Mouse (Mus musculus) stomach, postnatal 0 days (tissue): Measurements from ENCODE around the gene Hacd3. TPM values are rescaled to one million over a fixed set of nuclear protein-coding genes. Genes with fewer than 3 reads are reported as not detected.

Experiments used
- ATAC-seq: fragments of 200-750 bp; cut with Nextera tagmentation; 2 replicates; pipeline ENCODE4 v1.8.0; 2017; ENCODE audit not compliant: low FRiP score, low TSS enrichment
- DNase-seq: peaks from one replicate; pipeline ENCODE4 v3.0.0-alpha.2; 2016; ENCODE audit warnings: low spot score
- H3K27ac ChIP-seq: fragments of 300-500 bp; sonication (generic); replicated peaks from 2 replicates; pipeline ENCODE4 v1.5.1; 2014; ENCODE audit warnings: mild to moderate bottlenecking, control low read depth
- H3K27me3 ChIP-seq: fragments of 300-500 bp; sonication (generic); 2 replicates; pipeline ENCODE4 v1.6.1; 2014; ENCODE audit warnings: low read length; ENCODE audit not compliant: control insufficient read depth, insufficient read depth
- H3K36me3 ChIP-seq: fragments of 300-500 bp; sonication (generic); 2 replicates; pipeline ENCODE4 v1.6.1; 2014; ENCODE audit warnings: low read length, mixed read lengths; ENCODE audit not compliant: control insufficient read depth, insufficient read depth
- H3K4me1 ChIP-seq: fragments of 300-500 bp; sonication (generic); replicated peaks from 2 replicates; pipeline ENCODE4 v1.6.1; 2014; ENCODE audit warnings: antibody characterized with exemption; ENCODE audit not compliant: control insufficient read depth, insufficient read depth
- H3K4me2 ChIP-seq: fragments of 300-500 bp; sonication (generic); replicated peaks from 2 replicates; pipeline ENCODE4 v1.6.1; 2014; ENCODE audit warnings: low read depth, mild to moderate bottlenecking, control low read depth, moderate library complexity
- H3K4me3 ChIP-seq: fragments of 300-500 bp; sonication (generic); 2 replicates; pipeline ENCODE4 v1.5.1; 2014; ENCODE audit warnings: low read depth, low read length, control low read depth
- H3K9ac ChIP-seq: fragments of 300-500 bp; sonication (generic); 2 replicates; pipeline ENCODE4 v1.6.1; 2014; ENCODE audit warnings: mild to moderate bottlenecking, low read length, control low read depth, mixed read lengths
- H3K9me3 ChIP-seq: fragments of 300-500 bp; sonication (generic); 2 replicates; pipeline ENCODE4 v1.6.1; 2016; ENCODE audit warnings: low read length; ENCODE audit not compliant: control insufficient read depth
- CTCF ChIP-seq: IDR thresholded peaks from 2 replicates; pipeline ENCODE4 v1.5.1; 2016; ENCODE audit warnings: antibody characterized with exemption, low read depth, mild to moderate bottlenecking, moderate library complexity
- EP300 ChIP-seq: optimal IDR thresholded peaks from 2 replicates; pipeline ENCODE3; 2016; ENCODE audit warnings: antibody characterized with exemption
- WGBS: fragments of 180-500 bp; shearing (Covaris S2); extraction: QIAGEN DNeasy Blood & Tissue Kit; methylation state at CpG from one replicate; pipeline ENCODE4 v1.1.7; 2014; 5-methylcytosine and 5-hydroxymethylcytosine counted together
- microRNA-seq: library from miRNA; unstranded; fragments of <30 nt; microRNA quantifications from one replicate; pipeline ENCODE4, GENCODE M21; 2016
- polyA plus RNA-seq: library from polyadenylated mRNA; unstranded; fragments of >200 nt; fragmentation: Nextera tagmentation; extraction: Ambion mirVana; gene quantifications from 2 replicates; pipeline ENCODE4 v1.2.1, GENCODE M21; 2015

Gene Hacd3
- polyA plus RNA-seq, 1 experiment from 2014 or later, result 110 TPM

DNA sequence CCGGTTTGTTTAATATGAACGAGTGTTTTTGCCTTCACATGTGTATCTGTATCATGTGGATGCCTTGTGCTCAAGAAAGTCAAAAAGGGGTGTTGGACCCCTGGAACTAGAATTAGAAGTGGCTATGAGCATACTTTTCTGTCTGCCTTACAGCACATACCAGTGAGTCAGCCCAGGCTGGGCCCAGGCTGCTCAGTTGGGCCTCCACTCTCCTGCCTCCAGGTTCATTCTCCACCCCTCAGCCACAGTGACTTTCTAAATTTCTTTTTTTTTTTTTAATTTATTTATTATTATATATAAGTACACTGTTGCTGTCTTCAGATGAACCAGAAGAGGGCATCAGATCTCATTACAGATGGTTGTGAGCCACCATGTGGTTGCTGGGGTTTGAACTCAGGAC, 81.7 kb downstream of the Hacd3 start:
- TF ChIP-seq CTCF (no peak), EP300 (no peak)
- Histone ChIP-seq H3K4me3 (no peak overlapping the region), H3K27me3 (no peaks in the 10 kb centered on the region), H3K4me1 (no peaks in the 10 kb centered on the region), H3K4me2 (no peak overlapping the region), H3K9ac (no peak overlapping the region), H3K36me3 (no peaks in the 10 kb centered on the region), H3K9me3 (no peaks in the 10 kb centered on the region), H3K27ac (no peak overlapping the region)
- no peak for ATAC-seq
- no peak for DNase-seq
- 87% methylated on average over 2 of the region's 2 CpGs for WGBS

GRCm38 (mm10) chr9:64939281-64939680, 82.2 kb downstream of the Hacd3 start:
- Histone ChIP-seq H3K27me3 (no peaks in the 10 kb centered on the region), H3K27ac (no peak overlapping the region), H3K9me3 (no peaks in the 10 kb centered on the region), H3K9ac (no peak overlapping the region), H3K36me3 (no peaks in the 10 kb centered on the region), H3K4me1 (no peaks in the 10 kb centered on the region), H3K4me3 (no peak overlapping the region), H3K4me2 (no peak overlapping the region)
- TF ChIP-seq CTCF (no peak), EP300 (no peak)
- ATAC-seq, result no peak
- DNase-seq, result no peak
- 46% methylated on average over 4 of the region's 4 CpGs for WGBS

DNA sequence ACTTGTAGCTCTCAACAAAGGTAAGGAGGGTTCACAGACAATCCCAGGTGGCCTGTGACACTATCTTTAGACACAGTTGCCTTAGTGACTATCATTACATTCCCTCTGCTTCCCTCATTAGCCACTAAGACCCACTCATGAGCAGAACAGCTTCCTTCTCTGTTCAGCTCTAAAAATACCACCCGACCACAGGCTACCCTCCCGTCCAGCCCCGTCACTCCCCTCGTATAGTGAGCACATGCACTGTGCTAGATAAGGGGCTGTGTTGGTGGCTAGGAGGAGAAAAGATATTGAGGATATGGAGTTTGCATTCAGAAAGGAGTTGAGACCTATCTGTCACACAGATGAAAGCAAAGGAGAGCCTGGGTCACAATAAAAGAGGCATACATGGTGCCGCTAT, 83.0 kb downstream of the Hacd3 start:
- Histone ChIP-seq H3K9ac (no peak overlapping the region), H3K36me3 (no peaks in the 10 kb centered on the region), H3K4me3 (no peak overlapping the region), H3K9me3 (no peaks in the 10 kb centered on the region), H3K4me1 (no peaks in the 10 kb centered on the region), H3K27me3 (no peaks in the 10 kb centered on the region), H3K4me2 (no peak overlapping the region), H3K27ac (no peak overlapping the region)
- TF ChIP-seq CTCF (no peak), EP300 (no peak)
- ATAC-seq, result no peak
- DNase-seq, result no peak
- 76% methylated on average over 5 of the region's 5 CpGs for WGBS

DNA sequence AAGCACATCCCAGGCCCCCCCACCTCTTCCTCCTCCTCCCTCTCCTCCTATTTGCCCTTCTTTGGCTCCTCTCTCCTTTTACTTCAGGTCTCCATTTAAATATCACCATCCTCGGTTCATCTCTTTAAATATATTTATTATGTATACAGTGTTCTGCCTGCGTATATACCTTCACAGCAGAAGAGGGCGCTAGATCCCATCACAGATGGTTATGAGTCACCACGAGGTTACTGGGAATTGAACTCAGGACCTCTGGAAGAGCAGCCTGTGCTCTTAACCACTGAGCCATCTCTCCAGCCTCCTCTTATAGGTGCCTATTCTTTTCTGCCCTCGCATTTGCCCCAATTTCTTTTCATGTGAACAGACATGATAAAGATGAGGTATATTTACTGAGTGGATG, 84.0 kb downstream of the Hacd3 start:
- TF ChIP-seq EP300, result no peak
- peak; percentile 26 for TF ChIP-seq CTCF
- Histone ChIP-seq H3K9me3 (no peaks in the 10 kb centered on the region), H3K4me3 (no peak overlapping the region), H3K4me1 (no peaks in the 10 kb centered on the region), H3K36me3 (no peaks in the 10 kb centered on the region), H3K27me3 (no peaks in the 10 kb centered on the region), H3K4me2 (no peak overlapping the region), H3K27ac (no peak overlapping the region), H3K9ac (no peak overlapping the region)
- 57% methylated on average over 5 of the region's 5 CpGs for WGBS
- ATAC-seq (no peak), DNase-seq (no peak)

Small RNA genes within 50 kb of the gene (microRNA-seq; reads per million reads assigned to microRNA genes)
- not detected for gene Gm25640

Other genes starting within 250 kb of the Hacd3 start
- gene Dennd4a, start 210.4 kb downstream of the Hacd3 start, polyA plus RNA-seq, result 2.9 and 4.0 TPM in 2 replicates
- 0.01 and 0.05 TPM in 2 replicates for gene Slc24a1, start 70.1 kb downstream of the Hacd3 start, polyA plus RNA-seq
- 25.0 and 25.8 TPM in 2 replicates for gene Ints14, start 60.8 kb downstream of the Hacd3 start, polyA plus RNA-seq
- 14.9 and 16.1 TPM in 2 replicates for gene Dpp8, start 10.7 kb upstream of the Hacd3 start, polyA plus RNA-seq
- 11.1 and 12.2 TPM in 2 replicates for gene Igdcc4, start 79.8 kb upstream of the Hacd3 start, polyA plus RNA-seq
- gene Igdcc3, start 119.5 kb upstream of the Hacd3 start, polyA plus RNA-seq, result 0.32 and 0.35 TPM in 2 replicates
- gene Parp16, start 173.7 kb upstream of the Hacd3 start, polyA plus RNA-seq, result 5.0 TPM in 2 replicates
- 0.61 and 0.79 TPM in 2 replicates for gene Cilp, start 243.5 kb upstream of the Hacd3 start, polyA plus RNA-seq